Mouse (Mus musculus) cerebellum, adult 8-10 months (tissue): ENCODE results near the gene Krt73.

Experiments used
- DNase-seq: peaks from one replicate; pipeline ENCODE4 v3.0.0; 2022

Gene Krt73

GRCm38 (mm10) chr15:101802296-101802835 is at the start of gene Krt73:
Krt73 (minus strand) TSS chr15:101802346.
- no peak for DNase-seq

GRCm38 (mm10) chr15:101850694-101851093 is 48.5 kb upstream of the Krt73 start, which contains the start of gene Krt1:
Krt1 (minus strand) TSS chr15:101850794.
- DNase-seq: no peak

- no peak for DNase-seq
Measured at GRCm38 (mm10) chr15:101845971-101846403, 43.8 kb upstream of the Krt73 start.

- DNase-seq: no peak
Measured at GRCm38 (mm10) chr15:101843192-101843591, 41.0 kb upstream of the Krt73 start.

GRCm38 (mm10) chr15:101834784-101835328 is 32.7 kb upstream of the Krt73 start:
- no peak for DNase-seq

GRCm38 (mm10) chr15:101833131-101833530 is 31.0 kb upstream of the Krt73 start:
- no peak for DNase-seq

GRCm38 (mm10) chr15:101829441-101829840 is 27.3 kb upstream of the Krt73 start:
- DNase-seq: no peak

- no peak for DNase-seq
Measured at GRCm38 (mm10) chr15:101821786-101822185, 19.6 kb upstream of the Krt73 start.

GRCm38 (mm10) chr15:101817875-101818274 is 15.7 kb upstream of the Krt73 start, which contains the start of gene Krt2:
Krt2 (minus strand) TSS chr15:101818169.
- DNase-seq: no peak

- no peak for DNase-seq
Measured at GRCm38 (mm10) chr15:101803052-101803822, 1.1 kb upstream of the Krt73 start.

- DNase-seq: no peak
Measured at GRCm38 (mm10) chr15:101790867-101791266, 11.3 kb downstream of the Krt73 start.

- DNase-seq: no peak
Measured at GRCm38 (mm10) chr15:101786360-101786759, 15.8 kb downstream of the Krt73 start, which contains the start of gene Krt72. Krt72 (minus strand) TSS chr15:101786460.

GRCm38 (mm10) chr15:101773420-101773819 is 28.7 kb downstream of the Krt73 start:
- DNase-seq: no peak

- peak; percentile 70 for DNase-seq
Measured at GRCm38 (mm10) chr15:101772711-101773081, 29.4 kb downstream of the Krt73 start.

GRCm38 (mm10) chr15:101772080-101772710 is 30.0 kb downstream of the Krt73 start:
- no peak for DNase-seq

- DNase-seq: no peak
Measured at GRCm38 (mm10) chr15:101770226-101770625, 31.9 kb downstream of the Krt73 start.
